Mouse (Mus musculus) fat pad, adult 2 months (tissue): ENCODE measurements around the gene Tbc1d21.

ENCODE experiments used
- DNase-seq: peaks from one replicate; pipeline ENCODE4 v3.0.0-alpha.2; 2011; ENCODE audit warnings: low read depth, low spot score; ENCODE audit errors: extremely low read depth

Tbc1d21 gene

GRCm38 (mm10) chr9:58370355-58370754, at the start of gene Tbc1d21:
TSS of gene Tbc1d21 (minus strand) at chr9:58370455.
- no peak for DNase-seq

GRCm38 (mm10) chr9:58411556-58411955, 41.3 kb upstream of the Tbc1d21 start:
- no peak for DNase-seq

- DNase-seq = no peak
These were observed 39.9 kb upstream of the Tbc1d21 start for GRCm38 (mm10) chr9:58410057-58410735.

- DNase-seq = no peak
These were observed 39.0 kb upstream of the Tbc1d21 start for GRCm38 (mm10) chr9:58409247-58409646.

GRCm38 (mm10) chr9:58404412-58404811, 34.2 kb upstream of the Tbc1d21 start:
- DNase-seq = no peak

- no peak for DNase-seq
These were observed 31.3 kb upstream of the Tbc1d21 start for GRCm38 (mm10) chr9:58401371-58402082.

- no peak for DNase-seq
These were observed 29.4 kb upstream of the Tbc1d21 start for GRCm38 (mm10) chr9:58399609-58400008.

- no peak for DNase-seq
These were observed 24.4 kb upstream of the Tbc1d21 start for GRCm38 (mm10) chr9:58394605-58395004.

GRCm38 (mm10) chr9:58393875-58394274, 23.6 kb upstream of the Tbc1d21 start:
- DNase-seq = no peak

- DNase-seq = no peak
These were observed 18.1 kb upstream of the Tbc1d21 start for GRCm38 (mm10) chr9:58388381-58388780.

GRCm38 (mm10) chr9:58378878-58379277, 8.6 kb upstream of the Tbc1d21 start:
- no peak for DNase-seq

- DNase-seq = no peak
These were observed 3.7 kb upstream of the Tbc1d21 start for GRCm38 (mm10) chr9:58373912-58374431.

- no peak for DNase-seq
These were observed 1.7 kb upstream of the Tbc1d21 start for GRCm38 (mm10) chr9:58371914-58372313.

- DNase-seq = no peak
These were observed 611 bp downstream of the Tbc1d21 start for GRCm38 (mm10) chr9:58369644-58370043.

GRCm38 (mm10) chr9:58364325-58364724, 5.9 kb downstream of the Tbc1d21 start:
- no peak for DNase-seq

- DNase-seq = no peak
These were observed 8.3 kb downstream of the Tbc1d21 start for GRCm38 (mm10) chr9:58361956-58362355.

- DNase-seq = no peak
These were observed 8.9 kb downstream of the Tbc1d21 start for GRCm38 (mm10) chr9:58361373-58361772.

- DNase-seq = no peak
These were observed 14.8 kb downstream of the Tbc1d21 start for GRCm38 (mm10) chr9:58355262-58356050.

GRCm38 (mm10) chr9:58354701-58355100, 15.6 kb downstream of the Tbc1d21 start:
- DNase-seq = no peak

GRCm38 (mm10) chr9:58353224-58353623, 17.0 kb downstream of the Tbc1d21 start:
- no peak for DNase-seq

- no peak for DNase-seq
These were observed 22.5 kb downstream of the Tbc1d21 start for GRCm38 (mm10) chr9:58347795-58348194.
